Mouse (Mus musculus): ENCODE results near the gene Tlx3. TPM values are rescaled to one million over a fixed set of nuclear protein-coding genes. Genes with fewer than 3 reads are reported as not detected.
A peak's percentile ranks its signal among the peaks of the same experiment; 100 is the strongest.

Tlx3 gene
- total RNA-seq, 2 experiments from 2014 or later: not detected

GRCm38 (mm10) chr11:33193695-33194094, 9.7 kb downstream of the Tlx3 start:
- H3K4me3 ChIP-seq: no peak overlapping the region
- DNase-seq (ENCODE audit: low spot score in 2 of 2): no peak
- H3K27ac ChIP-seq: no peak overlapping the region
- TF ChIP-seq CTCF (conservative IDR thresholded peaks at IDR 0.05): no peak

DNA sequence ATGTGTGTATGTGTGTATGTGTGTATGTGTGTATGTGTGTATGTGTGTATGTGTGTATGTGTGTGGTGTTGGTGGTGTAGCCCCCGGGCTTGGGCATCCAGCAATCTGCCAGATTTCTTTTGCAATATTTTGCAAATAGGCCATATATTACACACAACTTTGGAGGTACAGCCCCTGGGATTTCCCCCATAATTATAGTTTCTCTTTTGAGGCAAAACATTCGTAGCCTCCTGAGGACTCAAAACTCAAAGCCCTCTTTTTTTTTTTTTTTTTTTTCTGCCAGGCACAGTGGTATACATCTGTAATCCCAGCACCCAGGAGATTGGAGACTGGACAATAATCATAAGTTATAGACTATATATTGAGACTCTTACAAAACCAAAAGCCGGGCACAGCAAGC, 21.6 kb downstream of the Tlx3 start:
- TF ChIP-seq CTCF (conservative IDR thresholded peaks at IDR 0.05): no peak
- Histone ChIP-seq H3K4me3 (no peak overlapping the region), H3K27ac (no peak overlapping the region)
- DNase-seq (ENCODE audit: low spot score in 2 of 2): no peak

DNA sequence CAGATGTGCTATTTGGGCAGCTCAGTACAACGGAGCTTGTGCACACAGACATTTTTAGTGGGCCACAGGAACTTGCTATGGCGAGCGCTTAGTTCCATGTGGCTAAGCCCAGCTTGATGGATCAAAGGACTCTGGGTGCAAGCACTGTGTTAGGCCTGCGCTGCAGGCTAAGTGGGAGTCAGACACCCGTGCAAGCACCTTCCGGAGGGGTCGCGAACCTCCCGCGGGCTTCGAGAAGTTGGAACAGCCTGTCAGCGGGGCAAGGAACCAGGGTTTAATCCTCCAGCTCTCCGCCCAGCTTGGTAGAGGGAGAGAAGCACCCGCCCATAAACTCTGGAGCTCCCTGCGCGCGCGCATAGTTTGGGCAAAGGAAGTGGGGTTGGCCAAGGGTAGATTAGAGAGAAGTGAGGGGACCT, 22.7 kb downstream of the Tlx3 start:
- DNase-seq (ENCODE audit: low spot score in 2 of 2): no peak
- Histone ChIP-seq H3K4me3 (no peak overlapping the region), H3K27ac (no peak overlapping the region)
- no peak for TF ChIP-seq CTCF (conservative IDR thresholded peaks at IDR 0.05)

DNA sequence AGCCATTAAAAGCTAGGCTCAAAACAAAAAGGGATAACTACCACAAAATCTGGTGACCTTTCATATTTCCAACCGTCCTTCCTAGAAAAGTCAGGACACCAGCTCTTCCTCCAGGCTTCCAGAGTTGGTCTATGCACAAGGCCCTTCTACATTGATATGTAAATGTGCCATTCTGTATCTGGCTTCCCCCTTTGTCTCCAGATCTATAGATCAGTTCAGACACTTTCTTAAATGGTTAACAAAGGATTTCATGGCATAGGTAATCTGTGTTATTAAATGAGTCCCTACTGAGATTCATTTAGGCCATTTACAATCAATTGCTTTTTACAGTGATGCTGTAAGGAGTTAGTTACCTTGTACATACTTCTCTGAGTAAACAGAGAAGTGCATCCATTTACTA, 23.6 kb downstream of the Tlx3 start:
- TF ChIP-seq CTCF (conservative IDR thresholded peaks at IDR 0.05): no peak
- no peak for DNase-seq (ENCODE audit: low spot score in 2 of 2)
- no peak overlapping the region for H3K27ac ChIP-seq
- H3K4me3 ChIP-seq: no peak overlapping the region

GRCm38 (mm10) chr11:33176525-33177245, 26.7 kb downstream of the Tlx3 start:
- DNase-seq (ENCODE audit: low spot score in 2 of 2): peak; percentile 29 to 62
- H3K4me3 ChIP-seq: no peak overlapping the region
- peak; percentile 90 for TF ChIP-seq CTCF (conservative IDR thresholded peaks at IDR 0.05)
- no peak overlapping the region for H3K27ac ChIP-seq

GRCm38 (mm10) chr11:33175768-33176167, 27.6 kb downstream of the Tlx3 start:
- TF ChIP-seq CTCF (conservative IDR thresholded peaks at IDR 0.05): no peak
- H3K27ac ChIP-seq: no peak overlapping the region
- no peak overlapping the region for H3K4me3 ChIP-seq
- no peak for DNase-seq (ENCODE audit: low spot score in 2 of 2)

DNA sequence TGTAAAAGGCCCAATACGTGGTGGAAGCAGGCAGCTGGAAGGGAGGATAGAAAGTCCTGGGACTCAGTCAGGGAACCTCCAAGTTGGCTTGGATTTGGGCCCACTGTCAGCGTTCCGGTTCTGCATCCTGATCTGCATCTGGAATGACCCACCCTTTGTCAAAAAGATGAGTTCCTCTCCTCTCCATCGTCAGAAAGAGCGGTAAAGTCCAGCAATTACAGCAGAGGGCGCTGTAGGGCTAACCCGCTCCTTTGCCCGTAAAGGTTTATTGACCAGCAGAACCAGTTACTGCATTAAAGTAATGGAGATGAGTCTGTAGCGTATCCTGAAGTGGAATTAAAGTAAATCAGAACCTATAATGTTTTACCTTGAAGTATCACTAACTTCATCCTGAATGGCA, 32.9 kb downstream of the Tlx3 start:
- Histone ChIP-seq H3K4me3 (no peak overlapping the region), H3K27ac (no peak overlapping the region)
- DNase-seq (ENCODE audit: low spot score in 2 of 2): peak; percentile 20 to 65
- TF ChIP-seq CTCF (conservative IDR thresholded peaks at IDR 0.05): peak; percentile 85

GRCm38 (mm10) chr11:33162998-33163506, 40.3 kb downstream of the Tlx3 start, which contains the start of gene Npm1:
Gene Npm1 (minus strand): TSS chr11:33163206.
- H3K4me3 ChIP-seq: peak within 1 kb of the TSS; percentile 85
- TF ChIP-seq CTCF (conservative IDR thresholded peaks at IDR 0.05): no peak
- peak; percentile 99 to 100 for DNase-seq (ENCODE audit: low spot score in 2 of 2)
- peak within 1 kb of the TSS; percentile 98 for H3K27ac ChIP-seq

GRCm38 (mm10) chr11:33162211-33162997, 41.0 kb downstream of the Tlx3 start:
- DNase-seq (ENCODE audit: low spot score in 2 of 2): peak; percentile 38 to 52
- Histone ChIP-seq H3K27ac (peak overlapping the region; percentile 93), H3K4me3 (peak overlapping the region; percentile 85)
- TF ChIP-seq CTCF (conservative IDR thresholded peaks at IDR 0.05): no peak

GRCm38 (mm10) chr11:33159741-33160140, 43.6 kb downstream of the Tlx3 start:
- DNase-seq (ENCODE audit: low spot score in 2 of 2): no peak
- Histone ChIP-seq H3K4me3 (no peak overlapping the region), H3K27ac (no peak overlapping the region)
- no peak for TF ChIP-seq CTCF (conservative IDR thresholded peaks at IDR 0.05)

- Histone ChIP-seq H3K27ac (no peak overlapping the region), H3K4me3 (no peak overlapping the region)
- DNase-seq (ENCODE audit: low spot score in 2 of 2): no peak
- no peak for TF ChIP-seq CTCF (conservative IDR thresholded peaks at IDR 0.05)
These were observed 45.8 kb downstream of the Tlx3 start for GRCm38 (mm10) chr11:33157453-33158196.

DNA sequence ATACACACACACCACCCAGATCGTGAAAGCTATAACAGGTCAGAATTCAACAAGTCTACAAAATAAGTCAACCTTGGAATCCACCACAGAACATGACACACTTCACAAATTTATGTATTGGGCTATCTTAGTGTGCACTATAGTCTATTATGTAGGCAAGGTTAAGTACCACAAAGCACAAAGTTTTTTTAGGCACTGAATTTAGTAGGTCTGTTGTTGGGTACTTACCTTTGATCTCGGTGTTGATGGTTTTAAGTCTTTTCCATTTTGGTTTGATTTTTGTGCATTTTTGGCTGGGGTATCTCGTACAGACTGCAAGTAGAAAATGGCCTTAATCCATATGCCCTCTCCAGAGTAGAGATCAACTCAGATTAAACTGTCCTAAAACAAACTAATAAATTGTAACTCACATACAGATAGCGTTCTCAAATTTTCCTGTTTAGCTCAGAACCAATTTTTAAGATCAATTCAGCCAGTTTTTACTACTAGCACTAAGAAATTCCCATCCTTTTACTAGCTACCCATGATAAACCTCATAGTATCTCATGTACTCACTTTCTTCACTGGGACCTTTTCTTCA, 46.9 kb downstream of the Tlx3 start:
- no peak for TF ChIP-seq CTCF (conservative IDR thresholded peaks at IDR 0.05)
- no peak overlapping the region for H3K27ac ChIP-seq
- no peak for DNase-seq (ENCODE audit: low spot score in 2 of 2)
- no peak overlapping the region for H3K4me3 ChIP-seq

Data from layer of hippocampus, adult 2 months (tissue).